Mouse (Mus musculus): ENCODE data around the gene Pik3r2.

The Pik3r2 gene

DNA sequence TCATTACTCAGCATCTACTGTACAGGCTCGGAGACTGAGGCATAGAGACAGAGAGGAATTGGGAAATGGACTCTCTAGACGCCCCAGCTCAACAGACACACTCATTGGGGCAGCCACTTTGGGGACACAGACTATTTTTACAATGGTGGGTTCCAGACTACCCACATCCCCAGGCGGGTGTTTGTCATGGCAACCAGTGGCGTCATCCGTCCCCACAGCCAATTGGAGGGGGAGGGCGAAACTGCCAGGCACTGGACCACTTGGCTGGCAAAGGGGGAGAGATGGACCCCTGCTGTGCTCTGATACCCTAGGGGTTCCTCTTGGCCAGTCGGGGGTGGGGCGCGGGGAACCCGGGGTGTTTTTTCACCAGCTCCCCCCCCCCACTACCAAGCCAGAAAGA is 24.1 kb upstream of the Pik3r2 start:
- DNase-seq: no peak

DNA sequence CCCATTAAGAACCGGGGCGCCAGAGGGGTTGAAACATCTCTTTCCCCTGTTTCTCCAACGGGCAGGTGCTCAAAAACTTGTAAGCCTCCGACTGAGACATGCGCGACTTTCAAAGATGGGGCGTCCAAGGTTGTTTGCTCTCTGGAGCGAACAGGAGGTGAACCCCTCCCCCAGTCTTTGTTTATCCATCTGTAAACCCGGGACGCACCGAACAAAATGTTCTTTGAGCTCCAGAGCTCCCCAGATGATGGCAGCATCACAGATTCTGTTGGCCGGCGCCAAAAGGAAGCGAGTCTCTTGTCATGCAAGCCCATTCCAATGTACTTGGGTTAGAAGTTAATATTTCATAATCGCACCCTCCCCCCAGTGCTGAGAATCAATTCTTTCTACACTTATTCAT is 21.8 kb upstream of the Pik3r2 start:
- DNase-seq: peak; percentile 55

DNA sequence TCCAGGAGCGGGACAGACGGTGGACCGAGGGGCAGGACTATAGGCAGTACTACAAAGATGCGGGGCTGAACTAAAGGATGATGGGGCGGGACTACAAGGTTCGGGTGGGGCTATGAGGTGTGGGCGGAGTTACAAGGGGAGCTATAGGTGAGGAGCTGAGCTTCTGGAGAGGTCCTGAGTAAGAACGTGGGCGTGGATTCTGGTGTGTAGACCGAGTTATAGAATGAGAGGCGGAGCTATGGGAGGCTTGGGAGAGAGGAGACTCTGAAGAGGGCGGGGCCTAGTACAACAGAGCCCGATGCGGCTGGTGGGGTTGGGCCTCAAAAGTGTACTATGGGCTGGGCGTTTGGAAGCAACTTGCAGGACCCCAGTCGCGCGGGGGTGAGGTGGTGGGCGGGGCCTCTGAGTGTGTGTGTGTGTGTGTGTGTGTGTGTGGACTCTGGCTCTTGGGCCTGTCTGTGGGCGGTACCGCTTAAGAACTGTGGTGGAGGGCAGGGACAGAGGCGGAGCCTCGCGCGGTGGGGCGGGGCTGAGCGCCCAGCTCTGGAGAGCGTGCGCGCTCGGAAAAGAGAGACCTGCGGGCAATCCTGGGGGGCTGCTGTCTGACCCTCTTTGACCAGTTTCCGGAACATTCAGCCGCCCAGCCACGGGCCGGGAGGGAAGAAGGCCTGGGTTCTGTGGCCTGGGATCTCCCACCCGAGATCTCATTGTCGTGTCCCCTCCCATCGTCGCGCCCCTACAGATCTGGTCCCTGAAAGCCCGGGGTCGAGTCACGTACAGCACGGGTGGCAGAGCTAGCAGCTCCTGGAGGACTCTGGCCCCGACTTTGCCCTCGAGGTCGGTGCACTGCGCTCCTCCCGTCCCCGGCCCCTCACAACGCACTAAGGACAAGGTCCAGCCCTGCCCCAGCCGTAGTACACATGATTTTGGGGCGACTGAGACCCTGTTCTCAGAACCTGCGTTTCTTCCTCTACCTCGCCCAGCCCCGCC is 20.9 kb upstream of the Pik3r2 start:
- peak; percentile 87 for DNase-seq

DNA sequence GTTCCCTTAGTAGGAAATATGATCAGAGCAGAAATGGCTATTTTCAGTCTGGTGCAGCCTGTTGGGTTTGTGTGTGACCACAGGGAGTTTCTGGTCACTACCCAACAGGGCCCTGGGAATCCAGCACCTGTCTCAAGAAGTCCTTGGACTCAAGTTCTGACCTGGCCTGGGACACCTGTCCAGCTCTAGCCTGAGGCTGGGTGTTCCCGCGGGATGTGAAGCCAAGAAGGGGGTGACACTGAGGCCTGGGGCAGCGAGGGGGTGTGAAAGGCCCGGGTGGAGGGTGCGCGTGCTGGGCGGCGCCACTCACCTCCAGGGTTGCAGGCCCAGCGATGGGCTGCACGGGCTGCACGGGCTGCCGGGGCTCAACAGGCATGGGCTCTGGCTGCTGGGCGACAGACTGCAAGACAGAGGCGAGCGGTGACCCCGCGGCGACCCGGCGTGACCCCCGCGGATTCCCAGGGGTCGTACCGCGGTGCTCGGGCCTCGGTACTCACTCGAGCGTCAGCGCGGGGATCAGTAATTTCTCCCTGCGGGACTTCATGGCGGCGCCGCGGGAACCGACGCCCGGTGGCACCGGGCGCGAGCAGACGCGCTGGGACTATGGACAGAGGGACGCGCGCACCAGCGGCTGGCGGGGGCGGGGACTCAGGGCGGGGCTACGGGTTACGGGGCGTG is 20.0 kb upstream of the Pik3r2 start:
- DNase-seq: peak; percentile 65

DNA sequence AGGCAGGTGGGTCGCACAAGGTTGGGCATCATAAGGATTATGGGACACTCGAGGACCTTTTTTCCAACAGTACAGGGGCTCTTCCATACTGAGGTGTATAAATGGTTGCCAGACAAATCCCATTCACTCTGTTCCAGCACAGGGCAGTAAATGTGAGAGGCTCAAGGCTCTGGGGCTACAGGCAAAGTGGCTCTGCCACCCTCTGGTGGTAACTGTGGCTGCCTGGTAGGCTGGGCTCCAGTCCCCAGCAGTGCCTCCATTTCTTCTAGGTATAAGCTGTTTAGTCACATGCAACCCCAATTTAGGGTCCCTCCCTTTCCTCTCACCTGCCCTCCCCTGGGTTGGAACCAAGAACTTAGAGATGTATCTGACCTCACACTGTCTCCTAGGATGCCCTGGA is 18.9 kb upstream of the Pik3r2 start:
- DNase-seq: peak; percentile 48

DNA sequence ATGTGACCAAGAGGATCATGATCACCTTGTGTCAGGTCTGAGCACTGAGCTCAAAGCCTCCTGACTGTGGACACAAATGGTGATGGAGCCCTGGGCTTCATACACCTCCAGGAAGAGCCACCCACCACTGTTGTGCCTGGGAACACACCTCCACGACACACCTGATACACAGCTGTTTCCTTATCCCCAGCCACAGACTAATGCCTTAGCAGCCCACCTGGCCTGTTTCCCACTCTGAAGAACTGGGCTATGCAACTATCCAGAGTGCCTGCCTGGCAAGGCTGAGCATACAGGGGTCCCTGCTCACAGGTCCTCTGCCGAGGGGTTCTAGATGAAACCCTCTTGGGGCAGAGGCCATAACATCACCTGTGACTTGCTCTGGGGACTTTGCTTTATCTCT is 17.7 kb upstream of the Pik3r2 start:
- peak; percentile 34 for DNase-seq

DNA sequence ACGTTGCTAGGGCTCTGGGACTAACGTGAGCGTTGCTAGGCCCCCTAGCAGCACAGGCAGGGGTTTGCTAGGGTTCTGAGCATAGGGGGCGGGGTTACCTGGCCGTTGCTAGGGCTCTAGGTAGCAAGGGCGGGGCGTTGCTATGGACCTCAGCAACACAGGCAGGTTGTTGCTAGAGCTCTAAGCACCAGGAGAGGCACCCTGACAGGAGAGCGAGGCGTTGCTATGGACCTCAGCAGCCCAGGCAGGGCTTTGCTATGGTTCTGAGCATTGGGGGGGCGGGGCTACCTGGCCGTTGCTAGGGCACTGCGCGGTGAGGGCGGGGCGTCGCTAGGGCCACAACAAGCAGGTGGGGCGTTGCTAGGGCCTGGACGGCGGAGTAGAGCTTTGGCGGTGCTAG is 16.2 kb upstream of the Pik3r2 start:
- DNase-seq: peak; percentile 82

- peak; percentile 91 for DNase-seq
Observed at GRCm38 (mm10) chr8:70791975-70792691, 15.6 kb upstream of the Pik3r2 start.

DNA sequence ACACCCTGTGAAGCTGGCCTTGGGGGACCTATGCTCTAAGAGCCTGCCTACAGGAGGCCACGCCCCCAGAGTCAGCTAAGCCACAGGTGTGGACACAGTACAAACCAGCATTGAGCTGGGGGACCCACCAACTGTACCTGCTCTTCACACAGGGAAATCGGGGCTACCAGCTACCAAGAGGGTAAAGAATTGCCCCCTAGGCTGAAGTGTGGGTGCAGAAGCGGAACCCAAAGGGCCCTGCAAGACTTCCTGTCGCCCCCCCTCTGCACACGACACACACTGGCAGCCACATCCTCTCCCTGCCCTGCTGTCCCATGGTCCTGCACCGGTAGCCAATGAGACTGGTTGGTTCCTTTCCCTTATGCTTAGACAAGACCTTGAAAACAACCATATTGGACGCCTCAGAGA is 14.8 kb upstream of the Pik3r2 start:
- DNase-seq: peak; percentile 58

- peak; percentile 48 for DNase-seq
Observed at GRCm38 (mm10) chr8:70790846-70791245, 14.3 kb upstream of the Pik3r2 start.

DNA sequence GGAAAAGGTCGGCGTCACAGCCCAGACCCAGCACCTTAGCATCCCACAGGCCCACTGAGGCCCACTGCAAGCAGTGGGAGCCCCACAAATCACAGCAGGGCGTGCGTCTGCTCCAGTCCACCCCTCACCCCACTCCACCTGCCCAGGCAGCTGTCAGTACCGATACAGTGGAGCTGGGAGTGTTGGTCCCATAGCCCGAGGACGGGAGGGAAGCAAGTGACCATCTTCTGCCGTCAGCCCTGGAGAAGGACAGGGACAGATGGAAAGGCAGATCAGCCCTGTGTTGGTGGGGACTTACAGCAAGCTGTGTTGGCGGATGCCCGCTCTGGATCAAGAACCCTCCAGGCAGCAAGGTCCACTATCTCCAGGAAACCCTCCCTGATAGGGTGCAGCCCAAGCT is 12.5 kb upstream of the Pik3r2 start:
- DNase-seq: peak; percentile 60

GRCm38 (mm10) chr8:70787941-70788667 is 11.6 kb upstream of the Pik3r2 start:
- DNase-seq: peak; percentile 94

DNA sequence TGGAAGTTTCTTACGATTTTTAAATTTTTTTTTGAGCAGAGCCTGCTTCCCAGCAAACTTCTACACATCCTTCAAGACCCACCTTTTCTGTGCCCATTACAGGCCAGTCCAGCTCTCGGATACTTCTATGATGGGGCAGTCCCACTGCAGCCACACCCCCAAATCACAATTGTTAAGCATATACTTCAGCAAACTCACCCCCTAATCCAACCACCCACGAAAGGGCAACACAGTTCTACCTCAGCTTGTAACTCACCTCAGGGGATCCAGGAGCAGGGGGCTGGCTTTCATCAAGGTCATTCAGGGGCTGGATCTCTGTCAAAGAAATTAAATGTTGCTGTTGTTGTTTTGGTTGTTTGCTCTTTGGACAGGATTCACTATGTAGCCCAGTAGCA is 10.5 kb upstream of the Pik3r2 start:
- DNase-seq: peak; percentile 53

DNA sequence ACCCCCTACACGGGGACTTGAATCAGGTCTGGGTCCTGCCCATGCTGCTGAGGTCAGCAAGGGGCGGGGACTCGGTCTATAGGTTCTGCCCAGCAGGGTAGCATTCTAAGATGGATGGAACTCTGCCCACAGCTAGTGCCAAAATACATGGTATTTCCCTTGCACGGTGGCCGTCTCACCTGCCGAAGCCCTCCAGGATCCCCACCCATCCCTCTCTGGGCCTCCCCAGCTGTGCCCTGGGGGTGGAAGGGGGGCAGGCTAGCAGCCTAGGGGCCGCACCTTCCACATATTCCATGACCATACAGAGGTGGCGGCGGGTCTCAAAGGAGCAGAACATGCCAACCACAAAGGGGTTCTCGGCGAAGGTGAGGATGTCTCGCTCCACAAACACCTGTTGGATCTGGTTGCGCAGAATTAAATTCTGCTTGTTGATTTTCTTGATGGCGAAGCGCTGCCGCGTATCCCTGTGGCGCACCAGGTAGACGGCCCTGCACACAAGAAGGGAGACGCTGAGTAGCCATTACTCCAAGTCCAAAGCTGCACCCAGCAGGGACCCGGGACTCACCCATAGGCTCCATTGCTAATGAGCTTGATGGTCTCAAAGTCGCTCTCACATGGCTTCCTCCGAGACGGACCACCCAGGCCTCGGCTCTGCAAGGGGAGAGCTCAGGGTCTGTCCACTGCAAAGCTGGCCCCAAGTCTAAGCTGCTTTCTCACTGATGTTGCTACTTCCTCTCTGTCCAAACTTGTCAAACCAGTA is 10.0 kb upstream of the Pik3r2 start:
- DNase-seq: peak; percentile 56

DNA sequence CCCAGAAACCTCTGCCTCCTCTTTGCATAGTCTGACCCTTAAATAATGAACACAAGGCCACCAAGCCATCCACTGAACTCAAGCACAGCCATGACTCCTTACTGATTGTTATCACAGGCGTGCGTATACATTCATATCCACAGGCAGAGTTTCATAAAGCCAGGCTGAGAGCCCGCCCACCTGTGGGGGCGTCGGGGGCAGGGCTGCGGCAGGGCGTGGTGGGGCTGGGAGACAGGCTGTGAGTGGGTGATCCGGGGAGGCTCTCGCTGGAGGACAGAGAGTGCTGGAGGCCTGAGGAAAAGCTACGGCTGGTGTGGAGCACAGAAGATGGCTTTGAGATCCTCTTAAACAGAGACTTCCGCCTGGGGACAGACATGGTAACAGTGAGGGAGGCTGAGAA is 3.6 kb upstream of the Pik3r2 start:
- no peak for DNase-seq

GRCm38 (mm10) chr8:70775851-70776495 is 540 bp downstream of the Pik3r2 start:
- no peak for DNase-seq

DNA sequence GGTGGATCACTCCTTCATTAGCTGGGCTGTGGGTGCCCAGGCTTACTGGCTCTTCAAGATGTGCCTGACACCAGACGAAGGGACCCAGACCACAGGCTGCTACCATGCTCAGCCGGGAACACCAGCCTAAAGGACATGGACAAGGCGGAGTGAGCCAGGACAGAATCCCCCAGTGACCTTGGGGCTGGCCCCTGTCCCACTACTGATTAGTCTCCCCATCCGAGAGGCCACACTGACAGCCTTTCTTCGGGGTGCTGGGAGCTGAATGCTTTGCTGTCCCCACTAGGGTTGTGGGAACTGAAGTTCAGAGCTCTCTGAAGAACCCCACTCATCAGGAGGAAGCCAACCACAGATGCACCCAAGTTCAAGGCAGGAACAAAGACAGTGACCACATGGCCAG is 1.3 kb downstream of the Pik3r2 start:
- DNase-seq: no peak

GRCm38 (mm10) chr8:70774740-70775139 is 1.8 kb downstream of the Pik3r2 start:
- DNase-seq: no peak

- DNase-seq: peak; percentile 85
Observed at GRCm38 (mm10) chr8:70773833-70774232, 2.7 kb downstream of the Pik3r2 start.

DNA sequence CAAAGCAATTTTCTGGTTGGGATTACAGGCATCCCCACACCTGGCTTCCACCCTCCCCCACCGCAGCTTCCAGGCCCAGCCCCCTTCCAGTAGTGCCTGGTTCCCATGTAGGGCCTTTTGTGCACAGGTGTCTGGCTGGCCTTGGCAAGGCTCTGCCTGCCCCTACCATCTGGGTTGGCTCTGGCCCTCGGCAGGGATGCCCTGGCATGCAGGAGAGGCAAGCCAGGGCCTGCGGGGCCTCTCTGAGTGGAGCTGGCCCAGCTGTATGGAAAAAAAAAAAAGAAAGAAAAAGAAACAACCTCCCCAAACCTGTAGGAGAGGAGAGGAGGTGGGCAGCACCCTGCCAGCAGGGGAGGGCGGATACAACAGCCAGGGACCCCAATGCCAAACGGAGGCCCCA is 3.1 kb downstream of the Pik3r2 start:
- DNase-seq: peak; percentile 84

GRCm38 (mm10) chr8:70772890-70773289 is 3.6 kb downstream of the Pik3r2 start:
- no peak for DNase-seq
